Mouse (Mus musculus) brain, embryonic 14.5 days (tissue): ENCODE results near the gene Tbc1d5.

Source experiments
- CTCF ChIP-seq: fragments of 200-500 bp; IDR thresholded peaks from 2 replicates; pipeline ENCODE4 v1.5.1; 2012; ENCODE audit warnings: inconsistent platforms, mild to moderate bottlenecking, moderate library complexity, borderline replicate concordance; ENCODE audit not compliant: insufficient read depth, insufficient read length; ENCODE audit errors: extremely low read depth
- POLR2A ChIP-seq: fragments of 200-500 bp; IDR thresholded peaks from 2 replicates; pipeline ENCODE4 v1.6.1; 2012; ENCODE audit warnings: mild to moderate bottlenecking, inconsistent platforms, borderline replicate concordance; ENCODE audit not compliant: poor library complexity, insufficient read depth, insufficient read length, severe bottlenecking; ENCODE audit errors: extremely low read depth

DNA sequence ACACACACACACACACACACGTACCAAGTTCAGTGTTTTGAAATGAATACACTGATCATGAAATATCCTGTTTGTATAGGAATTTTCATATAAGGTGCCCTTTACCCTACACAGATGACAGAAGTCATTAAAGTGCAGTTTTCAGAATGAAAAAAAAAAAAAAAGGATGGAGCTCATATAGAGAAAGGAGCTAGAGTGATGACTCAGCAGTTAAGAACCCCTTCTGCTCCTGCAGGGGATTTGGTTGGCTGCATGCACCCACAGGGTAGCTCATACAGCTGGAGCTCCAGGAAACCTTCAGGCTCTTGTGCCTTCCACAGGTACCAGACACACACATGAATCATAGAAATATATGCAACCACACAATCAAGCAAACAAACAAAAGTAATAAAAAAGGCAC lies 213.0 kb downstream of the Tbc1d5 start:
- TF ChIP-seq POLR2A (no peak), CTCF (no peak)
